Mouse (Mus musculus): ENCODE measurements around the gene Sh3rf3. TPM values are rescaled to one million over a fixed set of nuclear protein-coding genes. Genes with fewer than 3 reads are reported as not detected.

Gene Sh3rf3
- polyA plus RNA-seq, 1 experiment, result 6.0 TPM

GRCm38 (mm10) chr10:58829251-58830111 is 16.3 kb downstream of the Sh3rf3 start:
- Histone ChIP-seq H3K36me3 (ENCODE audit: control insufficient read depth, insufficient read depth, low read length) (no peaks in the 10 kb centered on the region), H3K4me3 (ENCODE audit: control insufficient read depth, insufficient read depth, low read length) (no peak overlapping the region), H3K27me3 (ENCODE audit: control insufficient read depth, insufficient read depth, low read length) (no peaks in the 10 kb centered on the region), H3K4me1 (replicated peaks; ENCODE audit: control insufficient read depth, insufficient read depth, low read length) (no peaks in the 10 kb centered on the region), H3K27ac (ENCODE audit: control insufficient read depth, insufficient read depth, low read length) (no peak overlapping the region)
- 92% methylated on average over 11 of the region's 11 CpGs for WGBS
- TF ChIP-seq POLR2A (IDR thresholded peaks at IDR 0.05; ENCODE audit: control insufficient read depth, extremely low read depth, insufficient read depth, low read length, poor library complexity) (no peak), CTCF (IDR thresholded peaks at IDR 0.05; ENCODE audit: borderline replicate concordance, control insufficient read depth, extremely low read depth, insufficient read depth, low read length, poor library complexity) (no peak)
- no peak for DNase-seq

DNA sequence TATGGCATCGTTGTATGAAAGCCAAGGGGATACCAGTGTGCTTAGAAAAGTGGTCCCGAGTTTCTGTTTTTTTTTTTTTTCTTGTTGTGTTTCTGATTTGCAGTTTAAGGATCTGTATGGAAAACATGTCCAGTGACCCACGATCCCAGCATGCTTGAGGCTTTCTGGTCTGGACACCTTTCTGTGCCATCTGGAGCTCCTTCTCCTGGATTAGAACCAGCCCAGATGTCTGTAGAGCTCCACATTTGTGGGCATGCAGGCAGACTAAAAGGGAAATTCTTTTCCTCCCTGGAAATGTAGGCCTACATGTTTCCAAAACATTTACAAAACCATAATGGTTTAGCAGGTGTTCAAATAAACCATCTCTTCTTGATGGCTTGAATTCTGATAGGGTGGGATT is 20.0 kb downstream of the Sh3rf3 start:
- WGBS, result 84% methylated on average over 3 of the region's 3 CpGs
- no peak overlapping the region for H3K27ac ChIP-seq (ENCODE audit: control insufficient read depth, insufficient read depth, low read length)
- no peak for TF ChIP-seq POLR2A (IDR thresholded peaks at IDR 0.05; ENCODE audit: control insufficient read depth, extremely low read depth, insufficient read depth, low read length, poor library complexity)
- no peak for TF ChIP-seq CTCF (IDR thresholded peaks at IDR 0.05; ENCODE audit: borderline replicate concordance, control insufficient read depth, extremely low read depth, insufficient read depth, low read length, poor library complexity)

GRCm38 (mm10) chr10:58833741-58834178 is 20.6 kb downstream of the Sh3rf3 start:
- TF ChIP-seq CTCF (IDR thresholded peaks at IDR 0.05; ENCODE audit: borderline replicate concordance, control insufficient read depth, extremely low read depth, insufficient read depth, low read length, poor library complexity) (no peak), POLR2A (IDR thresholded peaks at IDR 0.05; ENCODE audit: control insufficient read depth, extremely low read depth, insufficient read depth, low read length, poor library complexity) (no peak)
- no peaks in the 10 kb centered on the region for H3K36me3 ChIP-seq (ENCODE audit: control insufficient read depth, insufficient read depth, low read length)
- no peaks in the 10 kb centered on the region for H3K27me3 ChIP-seq (ENCODE audit: control insufficient read depth, insufficient read depth, low read length)
- DNase-seq, result no peak
- H3K4me3 ChIP-seq (ENCODE audit: control insufficient read depth, insufficient read depth, low read length), result no peak overlapping the region
- no peak overlapping the region for H3K27ac ChIP-seq (ENCODE audit: control insufficient read depth, insufficient read depth, low read length)
- WGBS, result 87% methylated on average over 13 of the region's 13 CpGs
- H3K4me1 ChIP-seq (replicated peaks; ENCODE audit: control insufficient read depth, insufficient read depth, low read length), result no peaks in the 10 kb centered on the region

More for the DNA sequence above, 20.0 kb downstream of the Sh3rf3 start:
- no peak overlapping the region for H3K4me3 ChIP-seq (ENCODE audit: control insufficient read depth, insufficient read depth, low read length)
- H3K36me3 ChIP-seq (ENCODE audit: control insufficient read depth, insufficient read depth, low read length), result no peaks in the 10 kb centered on the region
- no peaks in the 10 kb centered on the region for H3K4me1 ChIP-seq (replicated peaks; ENCODE audit: control insufficient read depth, insufficient read depth, low read length)
- DNase-seq, result no peak
- H3K27me3 ChIP-seq (ENCODE audit: control insufficient read depth, insufficient read depth, low read length), result no peaks in the 10 kb centered on the region

DNA sequence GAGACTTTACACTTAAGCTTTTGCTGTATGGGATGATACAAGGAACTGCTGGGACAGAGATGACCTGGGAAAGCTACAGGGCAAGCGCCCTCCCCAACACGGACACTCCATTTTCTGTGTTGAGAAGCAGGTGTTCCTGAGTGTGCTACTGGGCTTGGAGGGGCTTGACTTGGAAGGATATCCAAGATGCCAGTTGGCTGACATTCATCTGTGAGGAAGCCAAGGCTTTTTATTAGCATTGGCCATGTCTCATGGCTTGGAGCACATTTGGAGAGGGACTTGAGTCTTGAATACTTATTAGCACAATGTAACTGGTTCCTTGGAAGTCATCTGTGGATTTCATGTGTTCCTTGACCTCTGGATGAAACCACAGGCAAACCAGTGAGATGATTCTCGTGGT is 23.2 kb downstream of the Sh3rf3 start:
- Histone ChIP-seq H3K27me3 (ENCODE audit: control insufficient read depth, insufficient read depth, low read length) (no peaks in the 10 kb centered on the region), H3K36me3 (ENCODE audit: control insufficient read depth, insufficient read depth, low read length) (no peaks in the 10 kb centered on the region), H3K27ac (ENCODE audit: control insufficient read depth, insufficient read depth, low read length) (no peak overlapping the region), H3K4me1 (replicated peaks; ENCODE audit: control insufficient read depth, insufficient read depth, low read length) (no peaks in the 10 kb centered on the region), H3K4me3 (ENCODE audit: control insufficient read depth, insufficient read depth, low read length) (no peak overlapping the region)
- TF ChIP-seq CTCF (IDR thresholded peaks at IDR 0.05; ENCODE audit: borderline replicate concordance, control insufficient read depth, extremely low read depth, insufficient read depth, low read length, poor library complexity), result no peak
- TF ChIP-seq POLR2A (IDR thresholded peaks at IDR 0.05; ENCODE audit: control insufficient read depth, extremely low read depth, insufficient read depth, low read length, poor library complexity), result no peak
- 79% methylated on average over 3 of the region's 3 CpGs for WGBS
- no peak for DNase-seq

DNA sequence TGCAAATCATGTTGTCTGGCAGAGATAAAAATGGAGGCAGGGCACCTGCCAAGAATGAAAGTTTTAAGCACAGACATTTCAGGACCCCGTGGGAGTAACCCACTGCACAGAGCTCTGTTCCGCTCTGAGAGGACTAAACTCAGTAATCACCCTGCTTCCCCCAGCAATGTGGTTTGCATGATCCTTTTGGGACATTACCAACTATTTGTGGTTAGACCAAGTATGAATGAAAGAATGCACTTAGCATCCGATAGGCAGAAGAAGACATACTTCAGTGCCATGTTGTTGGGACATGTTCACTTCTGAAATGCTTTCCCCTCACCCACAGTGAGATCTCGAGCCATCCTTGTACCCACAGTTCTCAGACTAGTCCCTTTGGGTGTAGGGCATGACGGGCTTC is 24.3 kb downstream of the Sh3rf3 start:
- no peak for TF ChIP-seq CTCF (IDR thresholded peaks at IDR 0.05; ENCODE audit: borderline replicate concordance, control insufficient read depth, extremely low read depth, insufficient read depth, low read length, poor library complexity)
- TF ChIP-seq POLR2A (IDR thresholded peaks at IDR 0.05; ENCODE audit: control insufficient read depth, extremely low read depth, insufficient read depth, low read length, poor library complexity), result no peak
- Histone ChIP-seq H3K36me3 (ENCODE audit: control insufficient read depth, insufficient read depth, low read length) (no peaks in the 10 kb centered on the region), H3K27me3 (ENCODE audit: control insufficient read depth, insufficient read depth, low read length) (no peaks in the 10 kb centered on the region), H3K4me1 (replicated peaks; ENCODE audit: control insufficient read depth, insufficient read depth, low read length) (no peaks in the 10 kb centered on the region), H3K27ac (ENCODE audit: control insufficient read depth, insufficient read depth, low read length) (no peak overlapping the region), H3K4me3 (ENCODE audit: control insufficient read depth, insufficient read depth, low read length) (no peak overlapping the region)
- no peak for DNase-seq
- 89% methylated on average over 5 of the region's 5 CpGs for WGBS

- WGBS, result 95% methylated on average over 3 of the region's 3 CpGs
- TF ChIP-seq POLR2A (IDR thresholded peaks at IDR 0.05; ENCODE audit: control insufficient read depth, extremely low read depth, insufficient read depth, low read length, poor library complexity), result no peak
- TF ChIP-seq CTCF (IDR thresholded peaks at IDR 0.05; ENCODE audit: borderline replicate concordance, control insufficient read depth, extremely low read depth, insufficient read depth, low read length, poor library complexity), result no peak
These were observed 28.8 kb downstream of the Sh3rf3 start for GRCm38 (mm10) chr10:58841945-58842344.

More at GRCm38 (mm10) chr10:58841945-58842344, 28.8 kb downstream of the Sh3rf3 start:
- no peaks in the 10 kb centered on the region for H3K4me1 ChIP-seq (replicated peaks; ENCODE audit: control insufficient read depth, insufficient read depth, low read length)
- no peaks in the 10 kb centered on the region for H3K27me3 ChIP-seq (ENCODE audit: control insufficient read depth, insufficient read depth, low read length)
- no peak overlapping the region for H3K4me3 ChIP-seq (ENCODE audit: control insufficient read depth, insufficient read depth, low read length)
- no peak overlapping the region for H3K27ac ChIP-seq (ENCODE audit: control insufficient read depth, insufficient read depth, low read length)
- H3K36me3 ChIP-seq (ENCODE audit: control insufficient read depth, insufficient read depth, low read length), result no peaks in the 10 kb centered on the region
- DNase-seq, result no peak
